Mouse (Mus musculus) G1E (cell line): ENCODE data around the gene Shld1. TPM values are rescaled to one million over a fixed set of nuclear protein-coding genes. Genes with fewer than 3 reads are reported as not detected.

Source experiments
- ATAC-seq: 2 replicates; pipeline ENCODE4 v1.8.0; 2016; ENCODE audit warnings: mild to moderate bottlenecking; ENCODE audit not compliant: insufficient number of reproducible peaks, poor library complexity, low FRiP score, severe bottlenecking; ENCODE audit errors: extremely low read depth
- DNase-seq: peaks from one replicate; pipeline ENCODE4 v3.0.0; 2012; ENCODE audit warnings: low spot score
- H3K27me3 ChIP-seq: 2 replicates; pipeline ENCODE4 v1.6.1; 2012; ENCODE audit warnings: mild to moderate bottlenecking, low read length, inconsistent platforms; ENCODE audit not compliant: insufficient read depth
- H3K36me3 ChIP-seq: replicated peaks from 2 replicates; pipeline ENCODE3; 2012; ENCODE audit warnings: mild to moderate bottlenecking, inconsistent platforms
- H3K4me1 ChIP-seq: 2 replicates; pipeline ENCODE4 v1.6.1; 2012; ENCODE audit warnings: low read depth, low read length, inconsistent platforms, mixed read lengths; ENCODE audit not compliant: insufficient read depth
- H3K4me3 ChIP-seq: 2 replicates; pipeline ENCODE4 v1.5.1; 2012; ENCODE audit warnings: low read depth, mild to moderate bottlenecking, inconsistent platforms, low read length, moderate library complexity, mixed read lengths
- H3K9me3 ChIP-seq: replicated peaks from 2 replicates; pipeline ENCODE4 v1.6.1; 2012; ENCODE audit warnings: inconsistent platforms
- CTCF ChIP-seq: IDR thresholded peaks from 2 replicates; pipeline ENCODE4 v1.5.1; 2012; ENCODE audit warnings: low read depth, low read length, inconsistent platforms, mixed read lengths
- GATA1 ChIP-seq: IDR thresholded peaks from 2 replicates; pipeline ENCODE4 v1.6.1; 2012; ENCODE audit warnings: borderline replicate concordance, low read length, inconsistent platforms, mixed read lengths
- GATA2 ChIP-seq: IDR thresholded peaks from 2 replicates; pipeline ENCODE4 v1.6.1; 2012; ENCODE audit warnings: low read depth, low read length, inconsistent platforms, borderline replicate concordance
- POLR2AphosphoS5 ChIP-seq: IDR thresholded peaks from 2 replicates; pipeline ENCODE4 v1.6.1; 2012; ENCODE audit warnings: low read depth, low read length, inconsistent platforms; ENCODE audit not compliant: insufficient replicate concordance
- TAL1 ChIP-seq: conservative IDR thresholded peaks from 2 replicates; pipeline ENCODE4 v1.6.1; 2012; ENCODE audit warnings: low read depth, low read length, inconsistent platforms, mixed read lengths
- polyA plus RNA-seq: library from polyadenylated mRNA; stranded (reverse); fragments of >175 nt; gene quantifications from 2 replicates; pipeline ENCODE4 v1.2.3, GENCODE M21; 2012
- total RNA-seq, 2 experiments: library from RNA; stranded (forward) in 1 of 2; stranded (reverse) in 1 of 2; fragments of 200-1000 nt in 1 of 2; fragments of >200 nt in 1 of 2; fragmentation: Nextera tagmentation in 1 of 2; gene quantifications; 2 replicates each; pipeline ENCODE4 v1.2.3; 2014 to 2017

Shld1 gene
- total and polyA plus RNA-seq, 3 experiments, result 2.7 to 15.0 (median 5.2) TPM

DNA sequence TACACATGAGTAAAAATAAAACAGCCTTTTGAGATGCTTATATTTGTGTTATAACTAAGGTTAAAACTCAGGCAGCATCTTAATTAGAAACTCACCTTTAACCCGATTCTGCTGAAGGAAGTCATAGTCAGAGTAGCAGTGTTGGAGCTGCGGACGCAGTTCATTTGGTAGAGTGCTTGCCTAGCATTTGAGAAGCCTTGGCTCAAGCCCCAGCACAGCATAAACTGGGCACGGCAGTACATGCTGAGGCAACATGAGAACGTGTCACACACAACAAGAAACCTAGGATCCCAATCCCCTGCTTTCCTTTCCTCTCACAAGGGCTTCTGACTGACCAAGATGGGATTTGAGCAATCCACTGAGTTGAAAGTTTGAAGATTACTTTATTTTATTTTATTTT lies 58.1 kb downstream of the Shld1 start:
- TF ChIP-seq GATA2 (no peak), POLR2AphosphoS5 (no peak), CTCF (no peak), TAL1 (no peak), GATA1 (no peak)
- no peak for ATAC-seq
- Histone ChIP-seq H3K4me1 (peaks cover 2% of the 10 kb centered on the region; the same call in 1 of the 2 replicates), H3K4me3 (no peak overlapping the region), H3K27me3 (no peaks in the 10 kb centered on the region), H3K36me3 (no peaks in the 10 kb centered on the region), H3K9me3 (no peaks in the 10 kb centered on the region)
- DNase-seq, result no peak

DNA sequence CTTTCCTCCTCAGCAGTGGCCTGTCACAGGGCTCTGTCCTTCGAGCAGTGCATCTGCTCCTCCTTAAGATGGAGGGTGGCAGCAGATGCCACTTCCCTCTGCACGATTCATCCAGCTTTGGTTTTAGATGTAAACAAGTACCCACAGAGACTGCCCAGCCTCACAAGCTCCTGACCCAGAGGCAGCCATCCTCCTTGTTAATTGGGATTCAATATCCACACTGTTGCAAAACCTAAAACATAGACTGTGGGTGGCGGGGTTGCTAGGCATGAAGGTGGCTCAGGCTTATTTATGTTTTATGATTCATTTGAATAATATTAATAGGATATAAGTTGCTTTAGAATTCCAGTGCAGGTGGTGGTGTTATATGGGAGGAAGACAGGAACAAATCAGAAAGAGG lies 59.4 kb downstream of the Shld1 start:
- no peak for ATAC-seq
- Histone ChIP-seq H3K9me3 (no peaks in the 10 kb centered on the region), H3K4me1 (peaks cover 2% of the 10 kb centered on the region; the same call in 1 of the 2 replicates), H3K36me3 (peaks cover 6% of the 10 kb centered on the region), H3K4me3 (no peak overlapping the region), H3K27me3 (no peaks in the 10 kb centered on the region)
- DNase-seq, result no peak
- no peak for TF ChIP-seq POLR2AphosphoS5
- TF ChIP-seq CTCF, result no peak
- no peak for TF ChIP-seq GATA1
- no peak for TF ChIP-seq GATA2
- TF ChIP-seq TAL1, result no peak

DNA sequence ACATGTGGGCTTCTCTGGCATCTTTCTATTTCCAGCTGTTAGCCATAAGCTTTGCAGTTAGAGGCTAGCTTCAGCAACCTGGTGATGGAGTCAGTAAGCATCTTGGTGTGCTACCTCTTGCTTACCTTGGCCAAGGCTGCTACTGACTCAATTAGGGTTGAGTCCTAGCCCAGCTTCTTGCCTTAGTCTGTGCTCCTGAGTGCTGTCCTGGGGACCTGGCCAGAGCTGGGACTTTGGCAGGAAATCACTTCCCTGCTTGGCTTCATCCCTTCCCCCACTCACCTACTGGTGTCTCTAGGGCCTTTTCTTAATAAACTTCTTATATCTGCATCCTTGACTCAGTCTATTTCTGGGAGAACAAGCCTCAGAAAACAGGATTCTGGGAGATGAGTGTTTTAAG lies 64.0 kb downstream of the Shld1 start:
- ATAC-seq, result no peak
- no peak for TF ChIP-seq TAL1
- TF ChIP-seq GATA1, result no peak
- no peak for TF ChIP-seq POLR2AphosphoS5

DNA sequence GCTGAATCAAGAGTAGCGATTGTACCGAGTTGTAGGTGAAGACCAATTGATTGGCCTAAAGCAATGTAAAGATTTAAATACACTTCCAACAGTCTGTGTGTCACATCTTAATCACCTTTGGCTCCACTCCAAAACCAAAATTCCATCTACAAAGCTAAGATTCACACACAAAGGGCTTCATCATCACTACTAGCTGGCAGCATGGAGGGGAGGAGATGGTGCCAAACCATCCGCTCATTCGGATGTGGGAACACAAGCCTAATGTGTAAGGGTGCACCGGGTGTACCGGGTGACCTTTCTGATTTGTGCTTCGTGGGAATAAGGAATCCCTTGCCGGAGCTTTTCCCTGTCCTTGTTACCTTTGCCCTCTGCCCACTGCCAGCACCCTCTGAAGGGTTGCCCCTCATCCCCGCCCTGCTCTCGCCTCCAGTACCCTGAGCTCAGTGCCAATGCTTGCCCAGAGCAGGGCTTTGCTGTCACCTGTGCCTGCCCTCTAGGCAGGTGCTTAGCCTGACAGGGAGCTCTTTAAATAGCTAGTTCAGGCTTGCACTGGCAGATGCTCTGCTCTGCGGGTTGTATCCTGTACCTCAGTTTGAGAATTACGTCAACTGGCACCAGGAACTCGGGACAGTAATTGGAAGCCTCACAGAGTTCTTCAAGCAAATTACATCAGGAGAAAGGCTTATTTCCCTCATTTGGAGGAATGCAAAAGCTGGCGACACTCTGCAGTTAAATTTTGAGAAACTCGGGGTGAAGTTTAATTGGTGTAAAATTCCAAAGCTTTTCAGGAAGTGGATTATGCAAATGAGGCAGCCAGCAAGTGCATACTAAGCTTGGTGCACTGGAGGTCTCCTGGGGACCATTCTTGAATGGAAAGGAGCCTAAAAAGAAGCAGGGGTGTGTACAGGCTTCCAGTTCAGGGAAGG lies 64.7 kb downstream of the Shld1 start:
- TF ChIP-seq CTCF (no peak), GATA2 (no peak), GATA1 (no peak), POLR2AphosphoS5 (no peak), TAL1 (no peak)
- H3K4me1 ChIP-seq, result peaks cover 2% of the 10 kb centered on the region; the same call in 1 of the 2 replicates
- peaks cover 9% of the 10 kb centered on the region for H3K36me3 ChIP-seq
- no peaks in the 10 kb centered on the region for H3K27me3 ChIP-seq
- no peak overlapping the region for H3K4me3 ChIP-seq
- H3K9me3 ChIP-seq, result no peaks in the 10 kb centered on the region
- no peak for ATAC-seq
- DNase-seq, result no peak

More for the DNA sequence above, 64.0 kb downstream of the Shld1 start:
- no peak for DNase-seq
- Histone ChIP-seq H3K9me3 (no peaks in the 10 kb centered on the region), H3K4me1 (peaks cover 2% of the 10 kb centered on the region; the same call in 1 of the 2 replicates), H3K27me3 (no peaks in the 10 kb centered on the region), H3K4me3 (no peak overlapping the region), H3K36me3 (peaks cover 9% of the 10 kb centered on the region)

DNA sequence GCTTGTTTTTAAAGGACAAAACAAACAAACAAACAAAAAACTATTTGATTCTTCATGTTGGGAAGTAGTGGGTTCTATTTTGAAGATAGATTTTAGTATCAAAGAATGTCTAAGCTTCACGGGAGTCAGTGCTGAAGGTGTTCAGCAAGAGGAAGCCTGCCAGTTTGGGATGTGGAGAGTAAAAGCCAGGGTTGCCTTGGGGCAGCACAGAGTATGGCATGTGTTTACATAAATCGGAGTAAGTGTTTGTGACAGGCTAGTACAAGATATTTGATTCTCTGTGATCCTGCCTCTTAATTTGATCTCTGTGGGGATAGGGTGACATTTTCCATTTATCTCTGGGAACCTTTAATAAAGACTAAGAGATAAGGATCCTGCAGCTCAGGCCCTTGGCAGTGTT lies 65.7 kb downstream of the Shld1 start:
- Histone ChIP-seq H3K4me3 (no peak overlapping the region), H3K36me3 (peaks cover 9% of the 10 kb centered on the region), H3K4me1 (peaks cover 2% of the 10 kb centered on the region; the same call in 1 of the 2 replicates), H3K27me3 (peaks cover 2% of the 10 kb centered on the region; the same call in 1 of the 2 replicates), H3K9me3 (no peaks in the 10 kb centered on the region)
- DNase-seq (no peak), ATAC-seq (no peak)
- no peak for TF ChIP-seq GATA2
- TF ChIP-seq TAL1, result no peak
- TF ChIP-seq GATA1, result no peak
- TF ChIP-seq POLR2AphosphoS5, result no peak
- no peak for TF ChIP-seq CTCF

DNA sequence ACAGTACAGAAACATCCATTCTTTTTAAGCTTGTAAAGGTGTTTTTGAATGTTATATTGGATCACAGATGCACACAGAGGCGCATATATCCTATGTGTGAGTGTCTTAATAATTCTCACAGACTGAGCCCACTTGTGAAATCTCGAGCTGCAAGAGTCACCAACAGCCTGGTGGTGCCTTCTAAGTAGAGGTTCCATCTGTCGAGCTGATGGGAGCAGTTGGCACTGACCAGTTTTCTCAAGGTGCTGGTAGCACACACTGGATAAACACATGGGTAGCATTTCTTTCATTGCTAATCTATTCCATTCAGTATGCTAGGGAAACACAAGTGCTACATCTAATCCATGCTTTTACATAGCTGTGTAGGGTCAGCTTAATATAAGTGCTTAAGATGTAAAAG lies 66.4 kb downstream of the Shld1 start:
- DNase-seq, result no peak
- ATAC-seq, result no peak
- peaks cover 2% of the 10 kb centered on the region; the same call in 1 of the 2 replicates for H3K27me3 ChIP-seq
- TF ChIP-seq POLR2AphosphoS5 (no peak), GATA2 (no peak)
- peaks cover 9% of the 10 kb centered on the region for H3K36me3 ChIP-seq
- H3K9me3 ChIP-seq, result no peaks in the 10 kb centered on the region
- no peak overlapping the region for H3K4me3 ChIP-seq
- peaks cover under 1% of the 10 kb centered on the region; the same call in 1 of the 2 replicates for H3K4me1 ChIP-seq
